Mouse (Mus musculus): ENCODE data around the gene Llcfc1.

DNA sequence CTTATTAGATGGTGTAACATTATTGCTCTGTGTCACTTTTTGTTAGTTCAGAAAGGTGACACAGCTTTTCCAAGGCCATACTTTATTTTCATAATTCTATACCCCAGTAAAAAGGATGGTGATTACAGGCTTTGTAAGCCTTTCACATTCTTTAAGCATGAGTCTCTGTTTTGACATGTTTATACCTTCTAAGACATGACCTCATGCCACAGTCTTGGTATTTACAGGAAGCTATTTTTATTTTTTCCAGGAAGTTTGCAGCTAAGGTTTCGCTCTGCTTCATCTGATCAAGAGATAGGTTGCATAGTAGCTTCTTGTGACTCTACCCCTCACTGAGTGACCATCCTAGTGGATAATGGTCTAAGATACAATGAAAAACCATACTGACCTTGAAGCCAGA is 10.2 kb downstream of the Llcfc1 start:
- TF ChIP-seq EP300 (IDR thresholded peaks at IDR 0.05; ENCODE audit: low read depth) = no peak
- TF ChIP-seq CTCF (IDR thresholded peaks at IDR 0.05; ENCODE audit: low read depth) = no peak
